Mouse (Mus musculus): ENCODE results near the gene Zmat3.

DNA sequence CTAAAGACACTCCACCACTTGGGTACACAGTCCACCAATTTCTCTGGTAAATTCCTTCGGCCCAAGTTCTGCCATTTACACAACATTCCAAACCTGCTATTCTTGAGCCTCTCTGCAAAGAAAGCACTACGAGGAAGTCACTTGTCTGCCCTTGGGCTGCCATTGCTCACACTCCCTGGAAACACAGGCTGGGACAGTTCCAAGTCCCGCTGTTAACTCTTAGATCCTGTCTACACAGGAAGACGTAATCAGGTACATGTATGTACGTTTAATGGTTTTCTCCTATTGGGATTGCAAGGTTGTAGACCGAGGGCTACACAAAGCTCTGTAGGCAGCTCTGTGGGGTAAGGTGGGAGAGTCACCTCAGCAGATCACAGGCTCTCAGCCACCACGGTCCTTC is 28.0 kb downstream of the Zmat3 start:
- TF ChIP-seq POLR2A (IDR thresholded peaks at IDR 0.05; ENCODE audit: low read depth, low read length) (no peak), CTCF (IDR thresholded peaks at IDR 0.05; ENCODE audit: extremely low read depth, insufficient read depth, insufficient read length, insufficient replicate concordance) (no peak)
